Mouse (Mus musculus): ENCODE results near the gene Sntg2. TPM values are rescaled to one million over a fixed set of nuclear protein-coding genes. Genes with fewer than 3 reads are reported as not detected.

The Sntg2 gene
- polyA plus RNA-seq, 1 experiment: 0.88 TPM

- WGBS: 38% methylated on average over 7 of the region's 7 CpGs
- H3K4me3 ChIP-seq (ENCODE audit: insufficient read depth, low read depth, low read length): no peak overlapping the region
- peak; percentile 75 for DNase-seq
- H3K4me1 ChIP-seq (ENCODE audit: control insufficient read depth, insufficient read depth, low read length): no peaks in the 10 kb centered on the region
- H3K27me3 ChIP-seq (replicated peaks; ENCODE audit: control insufficient read depth, insufficient read depth, low read length): no peaks in the 10 kb centered on the region
- H3K27ac ChIP-seq (ENCODE audit: insufficient read depth, low read depth, low read length): no peak overlapping the region
- no peaks in the 10 kb centered on the region for H3K36me3 ChIP-seq (ENCODE audit: control insufficient read depth, insufficient read depth, low read length)
- TF ChIP-seq POLR2A (IDR thresholded peaks at IDR 0.05; ENCODE audit: low read depth, low read length) (no peak), CTCF (conservative IDR thresholded peaks at IDR 0.05; ENCODE audit: insufficient read depth, insufficient read length, low read depth, low read length) (peak; percentile 67)
These were observed 244.4 kb downstream of the Sntg2 start for GRCm38 (mm10) chr12:30128561-30129410.

Other genes with a start within 250 kb of the Sntg2 start
- not detected in 2 replicates for gene Tpo, start 240.8 kb downstream of the Sntg2 start, polyA plus RNA-seq (2012; rRNA removed)
- 12.1 and 13.0 TPM in 2 replicates for gene Tmem18, start 211.1 kb upstream of the Sntg2 start, polyA plus RNA-seq (2012; rRNA removed)